Mouse (Mus musculus) small intestine, adult 2 months (tissue): Measurements from ENCODE around the gene Rpl37a. TPM values are rescaled to one million over a fixed set of nuclear protein-coding genes. Genes with fewer than 3 reads are reported as not detected.

Experiments used
- H3K27ac ChIP-seq: fragments of 200-500 bp; 2 replicates; pipeline ENCODE4 v1.5.1; 2012; ENCODE audit warnings: low read depth, low read length, control low read depth, inconsistent platforms; ENCODE audit not compliant: insufficient read depth
- H3K27me3 ChIP-seq: fragments of 200-500 bp; 2 replicates; pipeline ENCODE4 v1.6.1; 2012; ENCODE audit warnings: mild to moderate bottlenecking, moderate library complexity, low read length, inconsistent platforms; ENCODE audit not compliant: control insufficient read depth, insufficient read depth
- H3K36me3 ChIP-seq: fragments of 200-500 bp; 2 replicates; pipeline ENCODE4 v1.6.1; 2012; ENCODE audit warnings: mild to moderate bottlenecking, low read length, control low read depth, inconsistent platforms; ENCODE audit not compliant: control insufficient read depth, insufficient read depth
- H3K4me1 ChIP-seq: fragments of 200-500 bp; 2 replicates; pipeline ENCODE4 v1.6.1; 2012; ENCODE audit warnings: low read length, inconsistent platforms, mixed read lengths; ENCODE audit not compliant: control insufficient read depth, insufficient read depth, insufficient read length
- H3K4me3 ChIP-seq: fragments of 200-500 bp; 2 replicates; pipeline ENCODE4 v1.5.1; 2012; ENCODE audit warnings: low read depth, mild to moderate bottlenecking, control low read depth, inconsistent platforms, low read length, moderate library complexity
- CTCF ChIP-seq: fragments of 200-500 bp; IDR thresholded peaks from 2 replicates; pipeline ENCODE4 v1.5.1; 2012; ENCODE audit warnings: low read depth, mild to moderate bottlenecking, control low read depth, inconsistent platforms, low read length, moderate library complexity, mixed read lengths; ENCODE audit not compliant: insufficient replicate concordance, insufficient read length; ENCODE audit errors: extremely low read depth
- POLR2A ChIP-seq: fragments of 200-500 bp; IDR thresholded peaks from 2 replicates; pipeline ENCODE4 v1.6.1; 2012; ENCODE audit warnings: low read depth, mild to moderate bottlenecking, control low read depth, inconsistent platforms, low read length, moderate library complexity
- WGBS: fragments of 180-500 bp; shearing (Covaris S2); methylation state at CpG from one replicate; pipeline ENCODE4 v1.1.7; 2018; 5-methylcytosine and 5-hydroxymethylcytosine counted together
- polyA plus RNA-seq: library from polyadenylated mRNA; depleted of rRNA; stranded (reverse); fragments of >200 nt; gene quantifications from 2 replicates; pipeline ENCODE4 v1.2.3, GENCODE M21; 2012

The Rpl37a gene
- polyA plus RNA-seq, 1 experiment, result 356 TPM

- 64% methylated on average over 13 of the region's 13 CpGs for WGBS
- no peaks in the 10 kb centered on the region for H3K4me1 ChIP-seq
- H3K4me3 ChIP-seq, result no peak overlapping the region
- no peak overlapping the region for H3K27ac ChIP-seq
- H3K27me3 ChIP-seq, result no peaks in the 10 kb centered on the region
- H3K36me3 ChIP-seq, result no peaks in the 10 kb centered on the region
- TF ChIP-seq POLR2A, result no peak
- no peak for TF ChIP-seq CTCF
Observed at GRCm38 (mm10) chr1:72736397-72737125, 25.5 kb downstream of the Rpl37a start.

- TF ChIP-seq CTCF (no peak), POLR2A (no peak)
- Histone ChIP-seq H3K36me3 (no peaks in the 10 kb centered on the region), H3K27ac (no peak overlapping the region), H3K4me1 (no peaks in the 10 kb centered on the region), H3K27me3 (no peaks in the 10 kb centered on the region), H3K4me3 (no peak overlapping the region)
- 70% methylated on average over 15 of the region's 15 CpGs for WGBS
Observed at GRCm38 (mm10) chr1:72738946-72739680, 28.0 kb downstream of the Rpl37a start.

GRCm38 (mm10) chr1:72739681-72740063, 28.6 kb downstream of the Rpl37a start:
- TF ChIP-seq POLR2A, result no peak
- no peak for TF ChIP-seq CTCF
- H3K4me1 ChIP-seq, result no peaks in the 10 kb centered on the region
- H3K27me3 ChIP-seq, result no peaks in the 10 kb centered on the region
- no peak overlapping the region for H3K27ac ChIP-seq
- no peaks in the 10 kb centered on the region for H3K36me3 ChIP-seq
- no peak overlapping the region for H3K4me3 ChIP-seq
- WGBS, result 77% methylated on average over 10 of the region's 10 CpGs

- no peak for TF ChIP-seq POLR2A
- Histone ChIP-seq H3K4me1 (no peaks in the 10 kb centered on the region), H3K27me3 (no peaks in the 10 kb centered on the region), H3K4me3 (no peak overlapping the region), H3K27ac (no peak overlapping the region), H3K36me3 (no peaks in the 10 kb centered on the region)
- whole genome bisulfite sequencing, result 84% methylated on average over 5 of the region's 5 CpGs
Observed at GRCm38 (mm10) chr1:72741406-72741805, 30.3 kb downstream of the Rpl37a start.

GRCm38 (mm10) chr1:72744816-72745506, 33.9 kb downstream of the Rpl37a start:
- Histone ChIP-seq H3K27me3 (no peaks in the 10 kb centered on the region), H3K4me1 (no peaks in the 10 kb centered on the region), H3K27ac (no peak overlapping the region), H3K4me3 (no peak overlapping the region), H3K36me3 (no peaks in the 10 kb centered on the region)
- 71% methylated on average over 8 of the region's 8 CpGs for WGBS
- no peak for TF ChIP-seq POLR2A
- no peak for TF ChIP-seq CTCF

GRCm38 (mm10) chr1:72746382-72746781, 35.3 kb downstream of the Rpl37a start:
- Histone ChIP-seq H3K4me3 (no peak overlapping the region), H3K27me3 (no peaks in the 10 kb centered on the region), H3K27ac (no peak overlapping the region), H3K36me3 (no peaks in the 10 kb centered on the region), H3K4me1 (no peaks in the 10 kb centered on the region)
- 70% methylated on average over 7 of the region's 7 CpGs for whole genome bisulfite sequencing
- TF ChIP-seq CTCF (no peak), POLR2A (no peak)

- no peak overlapping the region for H3K27ac ChIP-seq
- no peaks in the 10 kb centered on the region for H3K4me1 ChIP-seq
- no peaks in the 10 kb centered on the region for H3K27me3 ChIP-seq
- WGBS, result 51% methylated on average over 7 of the region's 7 CpGs
- no peak overlapping the region for H3K4me3 ChIP-seq
- no peaks in the 10 kb centered on the region for H3K36me3 ChIP-seq
- TF ChIP-seq CTCF, result no peak
- no peak for TF ChIP-seq POLR2A
Observed at GRCm38 (mm10) chr1:72751371-72751781, 40.3 kb downstream of the Rpl37a start.
